In genomic region chr3:68676831-68677303, GRCm38 (mm10) we compare ENCODE assay signal across 8 mouse cellular contexts. TPM values are rescaled to one million over a fixed set of nuclear protein-coding genes. Genes with fewer than 3 reads are reported as not detected.
A peak's percentile ranks its signal among the peaks of the same experiment; 100 is the strongest.
DNase-seq lines count a peak whose midpoint lies in the region; ATAC-seq and TF ChIP-seq lines count a peak whose summit lies in the region.

No protein-coding gene starts in this region.

- peak overlapping the region; percentile 20; the same call in 1 of the 2 replicates for H3K4me2 ChIP-seq in limb, embryonic 14.5 days (replicated peaks; ENCODE audit: low read depth, low read length, severe bottlenecking)
- H3K4me2 ChIP-seq in neural tube, embryonic 15.5 days = peak overlapping the region; percentile 30

- no peak overlapping the region for H3K4me3 ChIP-seq in limb, embryonic 14.5 days (replicated peaks; ENCODE audit: low read length)
- no peak overlapping the region for H3K4me3 ChIP-seq in neural tube, embryonic 15.5 days (replicated peaks)

- H3K27ac ChIP-seq in limb, embryonic 14.5 days (replicated peaks; ENCODE audit: low read depth, low read length) = no peak overlapping the region
- no peak overlapping the region for H3K27ac ChIP-seq in neural tube, embryonic 15.5 days (replicated peaks)

- H3K9ac ChIP-seq in limb, embryonic 14.5 days (ENCODE audit: low read depth, low read length, severe bottlenecking) = peak overlapping the region; percentile 21; the same call in 1 of the 2 replicates
- no peak overlapping the region for H3K9ac ChIP-seq in neural tube, embryonic 15.5 days (replicated peaks)

- 42% methylated on average over 17 of the region's 17 CpGs for WGBS in limb, embryonic 14.5 days
- WGBS in neural tube, embryonic 15.5 days = 56% methylated on average over 16 of the region's 17 CpGs

- H3K9me3 ChIP-seq in limb, embryonic 14.5 days (ENCODE audit: control insufficient read depth, low read length) = no peaks in the 10 kb centered on the region
- H3K9me3 ChIP-seq in neural tube, embryonic 15.5 days (replicated peaks) = no peaks in the 10 kb centered on the region

- DNase-seq in embryo, embryonic 9.5 days (ENCODE audit: extremely low spot score) = peak; percentile 12
- no peak for DNase-seq in embryo, embryonic 10.5 days (ENCODE audit: low spot score)
- peak; percentile 66 for DNase-seq in NIH3T3 (ENCODE audit: low read depth)
- peak; percentile 53 to 68 for DNase-seq in frontal cortex, postnatal 14 days (ENCODE audit: low spot score in 2 of 2)
- DNase-seq in induced T-regulatory cell, adult 2 months (ENCODE audit: low read depth) = peak; percentile 84
- peak; percentile 22 for DNase-seq in limb, embryonic 14.5 days (ENCODE audit: low spot score)
- peak; percentile 81 to 85 for DNase-seq in thymus, postnatal 10 days (ENCODE audit: low spot score in 2 of 2)

- no peaks in the 10 kb centered on the region for H3K27me3 ChIP-seq in limb, embryonic 14.5 days (ENCODE audit: control insufficient read depth, insufficient read depth, low read length)
- H3K27me3 ChIP-seq in neural tube, embryonic 15.5 days (replicated peaks) = no peaks in the 10 kb centered on the region

- no peak for ATAC-seq in limb, embryonic 14.5 days (ENCODE audit: low FRiP score, low read depth)
- ATAC-seq in neural tube, embryonic 15.5 days (ENCODE audit: low FRiP score) = no peak

- H3K36me3 ChIP-seq in limb, embryonic 14.5 days (ENCODE audit: control insufficient read depth, insufficient read depth, low read length) = no peaks in the 10 kb centered on the region
- no peaks in the 10 kb centered on the region for H3K36me3 ChIP-seq in neural tube, embryonic 15.5 days

- peaks cover 6% of the 10 kb centered on the region; the same call in 1 of the 2 replicates for H3K4me1 ChIP-seq in limb, embryonic 14.5 days (ENCODE audit: control insufficient read depth, insufficient read depth, low read length)
- no peaks in the 10 kb centered on the region for H3K4me1 ChIP-seq in neural tube, embryonic 15.5 days

- TF ChIP-seq POLR2A in limb, embryonic 14.5 days (IDR thresholded peaks at IDR 0.05; ENCODE audit: borderline replicate concordance, extremely low read depth, insufficient read depth, insufficient read length) = no peak

RNA-seq across cellular contexts. Expression of gene Il12a, which starts 13.6 kb away (rescaled TPM):
- polyA plus RNA-seq in limb, embryonic 14.5 days (2012; rRNA removed) = 0.05 and 0.19 TPM in 2 replicates
- polyA plus RNA-seq in limb, embryonic 14.5 days (2014; fragmentation: Nextera tagmentation; extraction: Ambion mirVana) = not detected in 2 replicates
- not detected in 2 replicates for polyA plus RNA-seq in neural tube, embryonic 15.5 days (2015; fragmentation: Nextera tagmentation; extraction: Ambion mirVana)
